Mouse (Mus musculus) testis, adult 2 months (tissue): Measurements from ENCODE around the gene Ddit4. TPM values are rescaled to one million over a fixed set of nuclear protein-coding genes. Genes with fewer than 3 reads are reported as not detected.

Experiments used
- H3K27ac ChIP-seq: fragments of 200-500 bp; 2 replicates; pipeline ENCODE4 v1.5.1; 2012; ENCODE audit warnings: low read depth, low read length; ENCODE audit not compliant: control insufficient read depth, insufficient read depth
- H3K27me3 ChIP-seq: fragments of 200-500 bp; 2 replicates; pipeline ENCODE4 v1.6.1; 2012; ENCODE audit warnings: mild to moderate bottlenecking, low read length, moderate library complexity; ENCODE audit not compliant: control insufficient read depth, insufficient read depth
- H3K36me3 ChIP-seq: fragments of 200-500 bp; 2 replicates; pipeline ENCODE4 v1.6.1; 2012; ENCODE audit warnings: mild to moderate bottlenecking, low read length; ENCODE audit not compliant: control insufficient read depth, insufficient read depth
- H3K4me1 ChIP-seq: fragments of 200-500 bp; 2 replicates; pipeline ENCODE4 v1.6.1; 2012; ENCODE audit warnings: low read length; ENCODE audit not compliant: control insufficient read depth, insufficient read depth
- H3K4me3 ChIP-seq: fragments of 200-500 bp; 2 replicates; pipeline ENCODE4 v1.5.1; 2012; ENCODE audit warnings: low read depth, mild to moderate bottlenecking, low read length, moderate library complexity, mixed read lengths; ENCODE audit not compliant: control insufficient read depth
- CTCF ChIP-seq: fragments of 200-500 bp; IDR thresholded peaks from 2 replicates; pipeline ENCODE4 v1.5.1; 2012; ENCODE audit warnings: low read depth, mild to moderate bottlenecking, inconsistent platforms, low read length, moderate library complexity; ENCODE audit not compliant: control insufficient read depth, insufficient read depth, insufficient replicate concordance
- POLR2A ChIP-seq: fragments of 200-500 bp; IDR thresholded peaks from 2 replicates; pipeline ENCODE4 v1.6.1; 2012; ENCODE audit warnings: low read depth, mild to moderate bottlenecking, inconsistent platforms, low read length, moderate library complexity; ENCODE audit not compliant: control insufficient read depth
- polyA plus RNA-seq: library from polyadenylated mRNA; depleted of rRNA; stranded (reverse); fragments of >200 nt; gene quantifications from 2 replicates; pipeline ENCODE4 v1.2.3, GENCODE M21; 2012

The Ddit4 gene
- polyA plus RNA-seq, 1 experiment = 23.0 TPM

DNA sequence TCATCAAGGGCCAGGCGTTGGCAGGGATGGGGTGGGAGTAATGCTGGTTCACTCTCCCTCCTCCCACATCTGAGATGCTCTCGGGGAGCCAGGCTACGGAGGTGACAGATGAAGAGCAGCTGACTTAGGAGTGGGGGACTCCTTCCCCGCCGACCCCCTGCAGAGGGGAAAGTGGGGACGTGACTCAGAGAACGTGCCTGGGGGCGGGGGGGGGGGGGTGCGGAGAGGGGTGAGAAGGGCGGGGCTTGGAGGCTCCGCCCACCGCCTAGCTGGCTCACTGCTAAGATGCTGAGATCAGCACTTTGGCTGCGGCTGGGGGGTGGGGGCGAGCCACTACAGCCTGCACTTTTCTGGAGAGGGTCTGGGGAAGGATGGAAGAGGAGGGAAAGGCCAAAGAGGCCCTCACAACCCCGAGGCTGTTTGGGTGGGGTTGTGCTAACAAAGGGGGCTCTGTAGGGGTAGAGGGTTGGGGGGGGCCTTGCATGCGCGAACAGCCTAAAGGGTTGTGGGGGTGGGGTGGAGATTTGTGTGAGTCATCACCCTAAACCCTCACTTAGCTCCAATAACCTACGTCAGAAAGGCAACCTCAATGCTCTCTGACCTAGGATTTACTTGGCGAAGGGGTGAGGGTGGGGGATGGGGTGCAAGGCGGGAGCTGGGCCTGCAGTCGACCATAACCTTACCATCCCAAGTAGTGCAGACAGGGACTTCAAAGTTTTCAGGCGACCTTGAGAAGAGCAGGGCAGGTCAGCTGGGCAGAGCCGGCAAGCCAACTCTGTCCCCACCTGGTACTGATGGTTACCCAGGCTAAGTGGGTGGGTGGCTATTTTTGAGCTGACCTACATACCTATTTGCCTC is 13.1 kb upstream of the Ddit4 start:
- H3K4me1 ChIP-seq = peaks cover 8% of the 10 kb centered on the region
- no peaks in the 10 kb centered on the region for H3K36me3 ChIP-seq
- TF ChIP-seq CTCF (no peak), POLR2A (no peak)
- no peaks in the 10 kb centered on the region for H3K27me3 ChIP-seq
- no peak overlapping the region for H3K27ac ChIP-seq
- no peak overlapping the region for H3K4me3 ChIP-seq

DNA sequence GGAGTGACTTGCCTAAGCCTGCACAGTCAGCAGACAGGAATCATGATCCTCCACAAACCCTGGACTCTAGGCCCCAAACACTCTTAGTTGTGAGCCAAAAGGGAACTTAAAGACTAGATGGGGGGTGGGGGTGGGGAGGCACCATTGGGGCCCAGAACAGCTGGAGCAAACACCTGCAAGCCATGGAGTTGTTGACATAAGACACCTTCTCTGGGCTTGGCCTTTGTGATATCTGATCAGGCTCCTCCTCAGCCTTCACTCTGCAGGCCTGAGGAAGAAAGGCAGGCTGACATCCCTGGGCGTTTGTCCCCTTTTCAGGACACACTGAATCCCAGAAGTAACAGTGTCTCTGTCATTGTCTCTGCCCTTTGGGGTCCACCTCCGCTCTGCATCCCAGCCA is 12.0 kb upstream of the Ddit4 start:
- peaks cover 12% of the 10 kb centered on the region for H3K4me1 ChIP-seq
- H3K27ac ChIP-seq = no peak overlapping the region
- no peaks in the 10 kb centered on the region for H3K27me3 ChIP-seq
- H3K36me3 ChIP-seq = no peaks in the 10 kb centered on the region
- H3K4me3 ChIP-seq = no peak overlapping the region
- TF ChIP-seq POLR2A (no peak), CTCF (no peak)

DNA sequence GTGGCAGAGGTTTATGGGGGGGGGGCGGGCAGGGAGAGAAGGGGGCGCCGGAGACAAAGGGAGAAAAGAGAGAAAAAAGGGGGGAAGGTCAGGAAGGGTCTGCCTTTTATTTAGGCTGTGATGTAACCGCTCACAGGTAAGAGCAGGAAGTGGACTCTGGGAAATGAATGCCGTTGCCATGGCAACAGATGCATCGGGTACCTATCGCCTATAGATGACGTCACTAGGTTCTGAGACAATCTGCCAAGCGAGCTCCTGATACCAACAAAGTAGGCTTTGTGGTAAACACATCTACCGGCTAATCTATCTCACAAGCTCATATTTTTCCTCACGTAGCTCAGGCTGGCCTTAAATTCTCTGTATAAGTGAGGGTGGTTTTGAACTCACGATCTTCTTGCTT is 7.9 kb upstream of the Ddit4 start:
- no peak overlapping the region for H3K27ac ChIP-seq

DNA sequence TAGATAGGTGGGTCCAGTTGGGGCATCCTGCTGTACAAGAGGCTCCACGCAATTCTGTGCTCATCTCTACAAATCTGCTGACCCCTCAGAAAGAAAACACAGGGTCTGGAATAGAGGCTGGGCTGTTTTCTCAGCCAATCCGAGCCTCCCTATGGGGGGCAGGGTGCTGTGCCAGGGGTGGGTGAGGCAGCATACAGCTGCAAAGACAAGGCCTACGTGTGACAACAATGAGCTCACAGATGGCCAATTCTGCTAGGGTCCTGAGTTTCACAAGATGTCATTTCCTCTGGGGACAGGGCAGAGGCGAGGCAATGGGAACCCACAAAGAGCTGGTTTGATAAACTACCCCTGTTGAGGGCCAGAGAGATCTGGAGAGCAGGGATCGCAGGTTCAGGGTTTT is 6.8 kb upstream of the Ddit4 start:
- Histone ChIP-seq H3K27me3 (no peaks in the 10 kb centered on the region), H3K4me1 (peaks cover 16% of the 10 kb centered on the region), H3K36me3 (no peaks in the 10 kb centered on the region), H3K4me3 (no peak overlapping the region), H3K27ac (no peak overlapping the region)
- TF ChIP-seq CTCF = no peak
- TF ChIP-seq POLR2A = no peak

More for the DNA sequence above, 7.9 kb upstream of the Ddit4 start:
- Histone ChIP-seq H3K27me3 (no peaks in the 10 kb centered on the region), H3K4me1 (peaks cover 15% of the 10 kb centered on the region), H3K36me3 (no peaks in the 10 kb centered on the region), H3K4me3 (peak overlapping the region; percentile 13; the same call in 1 of the 2 replicates)
- no peak for TF ChIP-seq POLR2A
- no peak for TF ChIP-seq CTCF

DNA sequence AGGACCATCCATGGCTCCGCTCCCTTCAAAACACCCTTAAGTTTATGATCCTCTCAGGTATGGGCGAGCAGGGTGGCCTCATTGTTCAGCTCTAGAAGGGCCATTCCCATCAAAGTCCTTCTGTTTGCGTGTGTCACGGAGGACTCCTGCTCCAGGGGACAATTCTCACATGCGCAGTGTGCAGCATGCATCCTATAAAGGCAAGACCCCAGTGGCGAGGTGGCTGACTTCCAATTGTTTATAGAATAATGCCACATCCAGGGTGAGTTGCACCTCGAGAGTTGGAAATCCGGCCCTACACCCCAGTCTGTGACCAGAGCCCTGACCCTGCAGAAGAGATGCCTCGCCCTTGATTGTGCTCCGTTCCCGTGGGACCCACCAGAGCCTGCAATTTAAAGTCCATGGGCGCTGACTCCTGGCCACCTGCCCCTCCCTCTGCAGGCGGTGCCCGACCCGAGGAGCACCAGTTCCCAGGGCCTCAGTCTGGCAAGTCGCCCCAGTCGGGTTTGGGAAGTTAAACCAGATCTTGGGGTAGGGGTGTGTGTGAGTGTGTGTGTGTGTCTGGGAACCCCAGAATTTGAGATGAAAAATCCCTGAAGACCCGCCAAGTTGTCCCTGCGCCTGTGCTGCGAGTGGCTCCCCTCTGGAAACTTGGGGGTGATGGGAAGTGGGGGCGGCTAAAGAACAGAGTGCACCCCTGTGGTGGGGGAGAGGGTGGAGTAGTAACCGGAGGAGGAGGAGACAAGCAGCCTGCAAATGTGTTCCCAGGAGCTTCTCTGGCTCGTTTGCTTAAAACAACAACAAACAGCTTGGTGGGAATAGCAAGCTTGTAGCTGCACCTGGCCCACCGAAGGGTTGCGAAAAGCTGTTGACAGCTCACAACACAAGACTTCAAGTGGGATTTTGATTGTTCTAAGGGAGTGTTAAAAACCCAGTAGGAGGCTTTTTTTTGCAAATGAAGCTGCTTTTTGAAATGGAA is 5.8 kb upstream of the Ddit4 start:
- no peak overlapping the region for H3K4me3 ChIP-seq
- H3K27me3 ChIP-seq = no peaks in the 10 kb centered on the region
- peaks cover 23% of the 10 kb centered on the region for H3K4me1 ChIP-seq
- TF ChIP-seq CTCF = no peak
- peak overlapping the region; percentile 2; the same call in 1 of the 2 replicates for H3K27ac ChIP-seq
- no peaks in the 10 kb centered on the region for H3K36me3 ChIP-seq

DNA sequence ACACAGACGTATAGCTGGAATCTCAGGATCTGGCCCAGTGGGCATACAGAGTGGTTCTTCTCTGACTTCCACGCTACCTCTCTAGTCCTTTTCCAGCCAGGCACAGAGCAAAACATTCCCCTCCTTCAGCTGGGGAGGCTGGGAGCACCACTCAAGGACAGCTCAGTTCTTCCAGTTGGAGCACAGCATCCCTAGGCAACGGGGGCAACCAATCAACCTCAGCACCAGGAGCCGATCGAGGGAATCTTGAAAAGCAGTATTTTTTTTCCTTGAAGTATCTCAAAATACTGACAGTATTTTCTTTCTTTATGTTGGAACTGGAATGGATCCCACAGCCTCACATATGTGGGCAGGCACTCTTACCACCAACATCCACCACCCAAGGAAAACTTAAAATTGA is 5.0 kb upstream of the Ddit4 start:
- no peaks in the 10 kb centered on the region for H3K27me3 ChIP-seq
- H3K36me3 ChIP-seq = no peaks in the 10 kb centered on the region
- no peak overlapping the region for H3K4me3 ChIP-seq
- H3K4me1 ChIP-seq = peaks cover 28% of the 10 kb centered on the region
- TF ChIP-seq CTCF = no peak
- no peak for TF ChIP-seq POLR2A
- H3K27ac ChIP-seq = peak overlapping the region; percentile 45

DNA sequence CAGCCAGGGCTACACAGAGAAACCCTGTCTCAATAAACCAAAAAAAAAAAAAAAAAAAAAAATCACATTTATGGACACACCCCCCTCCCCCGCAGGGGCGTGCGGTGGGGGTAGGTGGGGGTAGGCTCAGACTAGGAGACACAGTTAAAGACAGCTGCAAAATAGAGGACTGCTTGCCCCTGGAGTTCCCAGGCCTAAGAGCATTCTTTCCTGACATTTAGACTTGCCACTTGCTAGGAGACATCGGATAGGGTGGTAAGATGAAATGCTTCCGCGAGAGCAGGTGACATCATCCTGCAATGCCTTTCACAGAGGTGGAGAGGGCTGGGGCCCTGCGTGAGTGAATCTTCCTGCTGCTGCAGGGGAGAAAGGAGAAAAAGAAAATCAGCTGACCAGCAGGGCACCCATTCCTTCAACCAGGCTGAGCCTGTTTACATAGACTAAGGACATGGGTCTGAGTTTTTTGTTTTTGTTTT is 2.0 kb upstream of the Ddit4 start:
- H3K4me3 ChIP-seq = no peak overlapping the region
- H3K4me1 ChIP-seq = peaks cover 42% of the 10 kb centered on the region
- H3K27me3 ChIP-seq = no peaks in the 10 kb centered on the region
- H3K36me3 ChIP-seq = no peaks in the 10 kb centered on the region
- no peak for TF ChIP-seq CTCF
- no peak for TF ChIP-seq POLR2A
- H3K27ac ChIP-seq = no peak overlapping the region
